Mouse (Mus musculus): ENCODE measurements at regions not wholly inside any gene's neighbourhood (a gene's known extent, or its start where the extent isn't known, plus 50 kb on each side); places are given as distances from the start of the nearest gene placed in this dataset.

GRCm38 (mm10) chr10:8020113-8020512 is 64.1 kb upstream of the Tab2 start:
- no peak for ATAC-seq (ENCODE audit: low read depth)
- H3K4me1 ChIP-seq (ENCODE audit: control insufficient read depth, insufficient read depth, low read length) = no peaks in the 10 kb centered on the region
- no peak overlapping the region for H3K4me2 ChIP-seq (ENCODE audit: low read depth, low read length)
- no peaks in the 10 kb centered on the region for H3K36me3 ChIP-seq (ENCODE audit: control insufficient read depth, insufficient read depth, low read length)
- no peaks in the 10 kb centered on the region for H3K9me3 ChIP-seq (ENCODE audit: control insufficient read depth, low read length)
- no peak overlapping the region for H3K9ac ChIP-seq (replicated peaks; ENCODE audit: low read depth, low read length)
- H3K4me3 ChIP-seq (ENCODE audit: low read depth, low read length) = no peak overlapping the region
- no peaks in the 10 kb centered on the region for H3K27me3 ChIP-seq (ENCODE audit: control insufficient read depth, insufficient read depth, low read length)
- 68% methylated on average over 4 of the region's 4 CpGs for WGBS
- no peak overlapping the region for H3K27ac ChIP-seq (ENCODE audit: low read depth, low read length)

GRCm38 (mm10) chr10:8018229-8019026 is 62.4 kb upstream of the Tab2 start:
- ATAC-seq (ENCODE audit: low read depth) = peak; percentile 31; the same call in 1 of the 2 replicates
- Histone ChIP-seq H3K4me3 (ENCODE audit: low read depth, low read length) (no peak overlapping the region), H3K4me1 (ENCODE audit: control insufficient read depth, insufficient read depth, low read length) (no peaks in the 10 kb centered on the region), H3K9ac (replicated peaks; ENCODE audit: low read depth, low read length) (no peak overlapping the region), H3K27ac (ENCODE audit: low read depth, low read length) (no peak overlapping the region), H3K27me3 (ENCODE audit: control insufficient read depth, insufficient read depth, low read length) (no peaks in the 10 kb centered on the region), H3K9me3 (ENCODE audit: control insufficient read depth, low read length) (no peaks in the 10 kb centered on the region), H3K4me2 (ENCODE audit: low read depth, low read length) (no peak overlapping the region), H3K36me3 (ENCODE audit: control insufficient read depth, insufficient read depth, low read length) (no peaks in the 10 kb centered on the region)

GRCm38 (mm10) chr10:8016741-8017140 is 60.7 kb upstream of the Tab2 start:
- no peak for ATAC-seq (ENCODE audit: low read depth)
- Histone ChIP-seq H3K4me1 (ENCODE audit: control insufficient read depth, insufficient read depth, low read length) (no peaks in the 10 kb centered on the region), H3K27me3 (ENCODE audit: control insufficient read depth, insufficient read depth, low read length) (no peaks in the 10 kb centered on the region), H3K4me2 (ENCODE audit: low read depth, low read length) (no peak overlapping the region), H3K9ac (replicated peaks; ENCODE audit: low read depth, low read length) (no peak overlapping the region), H3K4me3 (ENCODE audit: low read depth, low read length) (no peak overlapping the region), H3K27ac (ENCODE audit: low read depth, low read length) (no peak overlapping the region), H3K36me3 (ENCODE audit: control insufficient read depth, insufficient read depth, low read length) (no peaks in the 10 kb centered on the region), H3K9me3 (ENCODE audit: control insufficient read depth, low read length) (no peaks in the 10 kb centered on the region)
- WGBS = 85% methylated on average over 2 of the region's 2 CpGs

- H3K9me3 ChIP-seq (ENCODE audit: control insufficient read depth, low read length) = no peaks in the 10 kb centered on the region
- 85% methylated on average over 4 of the region's 4 CpGs for WGBS
- no peak overlapping the region for H3K9ac ChIP-seq (replicated peaks; ENCODE audit: low read depth, low read length)
- H3K36me3 ChIP-seq (ENCODE audit: control insufficient read depth, insufficient read depth, low read length) = no peaks in the 10 kb centered on the region
- no peak overlapping the region for H3K27ac ChIP-seq (ENCODE audit: low read depth, low read length)
- no peak overlapping the region for H3K4me2 ChIP-seq (ENCODE audit: low read depth, low read length)
- H3K4me3 ChIP-seq (ENCODE audit: low read depth, low read length) = no peak overlapping the region
- ATAC-seq (ENCODE audit: low read depth) = no peak
- H3K4me1 ChIP-seq (ENCODE audit: control insufficient read depth, insufficient read depth, low read length) = no peaks in the 10 kb centered on the region
- no peaks in the 10 kb centered on the region for H3K27me3 ChIP-seq (ENCODE audit: control insufficient read depth, insufficient read depth, low read length)
Measured at GRCm38 (mm10) chr10:8011744-8012143, 55.7 kb upstream of the Tab2 start.

GRCm38 (mm10) chr10:8011138-8011537 is 55.1 kb upstream of the Tab2 start:
- H3K27me3 ChIP-seq (ENCODE audit: control insufficient read depth, insufficient read depth, low read length) = no peaks in the 10 kb centered on the region
- WGBS = 93% methylated on average over 9 of the region's 9 CpGs
- no peak for ATAC-seq (ENCODE audit: low read depth)
- no peak overlapping the region for H3K4me3 ChIP-seq (ENCODE audit: low read depth, low read length)
- H3K9ac ChIP-seq (replicated peaks; ENCODE audit: low read depth, low read length) = no peak overlapping the region
- no peak overlapping the region for H3K27ac ChIP-seq (ENCODE audit: low read depth, low read length)
- no peaks in the 10 kb centered on the region for H3K4me1 ChIP-seq (ENCODE audit: control insufficient read depth, insufficient read depth, low read length)
- no peaks in the 10 kb centered on the region for H3K9me3 ChIP-seq (ENCODE audit: control insufficient read depth, low read length)
- H3K4me2 ChIP-seq (ENCODE audit: low read depth, low read length) = no peak overlapping the region
- H3K36me3 ChIP-seq (ENCODE audit: control insufficient read depth, insufficient read depth, low read length) = no peaks in the 10 kb centered on the region

GRCm38 (mm10) chr10:8009855-8010254 is 53.8 kb upstream of the Tab2 start:
- Histone ChIP-seq H3K9me3 (ENCODE audit: control insufficient read depth, low read length) (no peaks in the 10 kb centered on the region), H3K4me3 (ENCODE audit: low read depth, low read length) (no peak overlapping the region), H3K27ac (ENCODE audit: low read depth, low read length) (no peak overlapping the region), H3K9ac (replicated peaks; ENCODE audit: low read depth, low read length) (no peak overlapping the region), H3K27me3 (ENCODE audit: control insufficient read depth, insufficient read depth, low read length) (no peaks in the 10 kb centered on the region), H3K36me3 (ENCODE audit: control insufficient read depth, insufficient read depth, low read length) (no peaks in the 10 kb centered on the region), H3K4me1 (ENCODE audit: control insufficient read depth, insufficient read depth, low read length) (no peaks in the 10 kb centered on the region), H3K4me2 (ENCODE audit: low read depth, low read length) (no peak overlapping the region)
- 97% methylated on average over 1 of the region's 1 CpGs for WGBS
- ATAC-seq (ENCODE audit: low read depth) = no peak

GRCm38 (mm10) chr10:8007990-8008368 is 51.9 kb upstream of the Tab2 start:
- Histone ChIP-seq H3K9me3 (ENCODE audit: control insufficient read depth, low read length) (no peaks in the 10 kb centered on the region), H3K27me3 (ENCODE audit: control insufficient read depth, insufficient read depth, low read length) (no peaks in the 10 kb centered on the region), H3K4me2 (ENCODE audit: low read depth, low read length) (no peak overlapping the region), H3K4me1 (ENCODE audit: control insufficient read depth, insufficient read depth, low read length) (no peaks in the 10 kb centered on the region), H3K36me3 (ENCODE audit: control insufficient read depth, insufficient read depth, low read length) (no peaks in the 10 kb centered on the region), H3K4me3 (ENCODE audit: low read depth, low read length) (no peak overlapping the region), H3K27ac (ENCODE audit: low read depth, low read length) (no peak overlapping the region), H3K9ac (replicated peaks; ENCODE audit: low read depth, low read length) (no peak overlapping the region)
- ATAC-seq (ENCODE audit: low read depth) = no peak
- WGBS = 84% methylated on average over 3 of the region's 3 CpGs

- no peaks in the 10 kb centered on the region for H3K36me3 ChIP-seq (ENCODE audit: control insufficient read depth, insufficient read depth, low read length)
- H3K27me3 ChIP-seq (ENCODE audit: control insufficient read depth, insufficient read depth, low read length) = no peaks in the 10 kb centered on the region
- no peak overlapping the region for H3K4me2 ChIP-seq (ENCODE audit: low read depth, low read length)
- H3K4me3 ChIP-seq (ENCODE audit: low read depth, low read length) = no peak overlapping the region
- H3K4me1 ChIP-seq (ENCODE audit: control insufficient read depth, insufficient read depth, low read length) = no peaks in the 10 kb centered on the region
- no peak for ATAC-seq (ENCODE audit: low read depth)
- no peak overlapping the region for H3K27ac ChIP-seq (ENCODE audit: low read depth, low read length)
- WGBS = 57% methylated on average over 5 of the region's 5 CpGs
- no peak overlapping the region for H3K9ac ChIP-seq (replicated peaks; ENCODE audit: low read depth, low read length)
- H3K9me3 ChIP-seq (ENCODE audit: control insufficient read depth, low read length) = no peaks in the 10 kb centered on the region
Measured at GRCm38 (mm10) chr10:8007286-8007989, 51.4 kb upstream of the Tab2 start.
